Mouse (Mus musculus): Measurements from ENCODE around the gene Igsf21. TPM values are rescaled to one million over a fixed set of nuclear protein-coding genes. Genes with fewer than 3 reads are reported as not detected.

Gene Igsf21
- polyA plus RNA-seq, 1 experiment from 2014 or later, result 0.11 TPM

DNA sequence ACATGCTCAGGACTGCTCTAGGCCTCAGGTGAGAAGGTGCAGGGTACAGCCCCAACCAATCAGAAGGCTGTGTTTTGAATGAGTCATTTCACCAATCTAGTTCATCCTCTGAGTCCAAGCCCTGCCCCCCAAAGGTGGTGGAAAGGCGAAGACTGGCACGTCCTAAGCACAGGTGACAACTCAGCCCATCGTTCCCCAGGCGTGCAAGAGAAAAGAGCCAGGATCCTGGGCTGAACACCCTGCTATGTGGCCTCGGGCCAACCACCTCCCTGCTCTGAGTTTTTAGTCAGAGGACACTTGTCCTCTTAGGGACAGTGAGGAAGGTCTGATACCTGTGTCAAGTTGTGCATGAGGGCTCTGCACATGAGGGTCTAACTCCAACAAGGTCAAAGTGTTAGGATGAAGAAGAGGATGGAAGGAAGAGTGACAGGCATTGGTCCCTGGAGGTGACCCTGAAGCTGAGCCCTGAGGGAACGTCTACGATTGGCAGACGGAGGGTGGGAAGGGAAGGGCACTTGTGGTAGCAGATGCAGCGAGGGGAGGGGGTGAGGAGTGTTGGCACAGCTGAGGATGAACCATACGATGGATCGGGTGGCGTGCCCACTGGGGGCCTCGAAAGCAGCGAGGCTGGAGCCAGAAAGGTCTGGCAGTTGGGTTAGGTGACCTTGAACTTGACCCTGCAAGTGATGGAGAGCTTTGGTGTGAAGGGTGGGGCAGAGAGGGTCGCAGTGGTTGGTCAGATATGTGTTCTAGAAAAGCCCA lies 99.3 kb downstream of the Igsf21 start:
- Histone ChIP-seq H3K27ac (no peak overlapping the region), H3K4me1 (peaks cover 7% of the 10 kb centered on the region), H3K9me3 (replicated peaks) (no peaks in the 10 kb centered on the region), H3K27me3 (ENCODE audit: low read depth, poor library complexity, severe bottlenecking) (peaks cover 9% of the 10 kb centered on the region; the same call in 1 of the 2 replicates), H3K36me3 (no peaks in the 10 kb centered on the region), H3K4me3 (no peak overlapping the region)
- DNase-seq (ENCODE audit: low spot score), result no peak
- WGBS, result 81% methylated on average over 15 of the region's 15 CpGs

DNA sequence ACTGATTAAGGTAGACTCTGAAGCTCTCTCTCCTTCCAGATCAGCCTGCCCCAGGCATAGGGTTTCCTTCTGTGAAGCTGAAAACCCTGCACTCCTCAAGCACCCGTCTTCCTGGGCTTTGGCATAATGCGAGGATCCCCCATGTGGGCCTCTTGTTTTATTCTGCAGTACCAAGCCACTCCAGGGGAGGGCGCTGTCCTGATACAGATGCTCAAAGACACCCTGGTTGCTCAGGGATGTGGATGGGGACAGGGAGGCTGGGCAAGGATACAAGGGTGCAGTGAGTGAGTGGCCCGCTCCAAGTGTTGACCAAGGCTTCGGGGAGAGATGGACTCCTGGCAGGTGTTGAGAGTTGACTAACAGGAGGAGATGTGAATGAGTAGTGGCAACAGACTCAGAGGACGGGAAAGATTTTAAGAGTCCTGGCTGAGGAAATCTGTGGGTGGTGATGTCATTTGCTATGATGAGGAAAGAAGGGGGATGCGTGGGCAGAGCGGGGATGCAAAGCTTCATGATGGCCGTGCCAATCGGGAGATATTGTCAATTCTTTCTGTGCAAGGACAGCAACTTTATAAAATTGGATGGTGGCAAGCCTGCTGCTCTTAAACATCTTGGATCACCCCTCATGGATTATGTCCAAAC lies 102.6 kb downstream of the Igsf21 start:
- DNase-seq (ENCODE audit: low spot score), result no peak
- no peaks in the 10 kb centered on the region for H3K9me3 ChIP-seq (replicated peaks)
- no peak overlapping the region for H3K27ac ChIP-seq
- no peak overlapping the region for H3K4me3 ChIP-seq
- peaks cover 11% of the 10 kb centered on the region for H3K4me1 ChIP-seq
- WGBS, result 86% methylated on average over 10 of the region's 10 CpGs
- H3K27me3 ChIP-seq (ENCODE audit: low read depth, poor library complexity, severe bottlenecking), result peaks cover 5% of the 10 kb centered on the region; the same call in 1 of the 2 replicates
- H3K36me3 ChIP-seq, result no peaks in the 10 kb centered on the region

DNA sequence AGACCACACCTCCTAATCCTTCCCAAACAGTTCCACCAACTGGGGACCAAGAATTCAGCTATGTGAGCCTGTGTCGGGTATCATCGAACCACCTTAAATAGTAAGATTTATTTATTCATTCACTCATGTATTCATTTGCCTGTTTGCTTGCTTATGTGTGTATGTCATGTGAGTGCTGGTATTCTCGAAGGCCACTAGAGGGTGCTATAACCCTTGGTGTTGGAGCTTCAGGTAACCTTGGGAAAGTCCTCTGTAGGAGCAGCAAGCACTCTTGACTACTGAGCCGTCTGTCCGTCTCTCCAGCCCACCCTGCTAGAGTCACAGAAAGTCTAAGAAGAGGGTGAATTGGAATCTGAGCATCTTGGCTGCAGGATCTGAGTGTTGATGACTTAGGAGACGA lies 103.4 kb downstream of the Igsf21 start:
- H3K9me3 ChIP-seq (replicated peaks), result no peaks in the 10 kb centered on the region
- H3K4me3 ChIP-seq, result no peak overlapping the region
- H3K27ac ChIP-seq, result no peak overlapping the region
- 92% methylated on average over 6 of the region's 6 CpGs for WGBS
- H3K27me3 ChIP-seq (ENCODE audit: low read depth, poor library complexity, severe bottlenecking), result peaks cover 5% of the 10 kb centered on the region; the same call in 1 of the 2 replicates
- H3K4me1 ChIP-seq, result peaks cover 17% of the 10 kb centered on the region
- H3K36me3 ChIP-seq, result no peaks in the 10 kb centered on the region
- no peak for DNase-seq (ENCODE audit: low spot score)

DNA sequence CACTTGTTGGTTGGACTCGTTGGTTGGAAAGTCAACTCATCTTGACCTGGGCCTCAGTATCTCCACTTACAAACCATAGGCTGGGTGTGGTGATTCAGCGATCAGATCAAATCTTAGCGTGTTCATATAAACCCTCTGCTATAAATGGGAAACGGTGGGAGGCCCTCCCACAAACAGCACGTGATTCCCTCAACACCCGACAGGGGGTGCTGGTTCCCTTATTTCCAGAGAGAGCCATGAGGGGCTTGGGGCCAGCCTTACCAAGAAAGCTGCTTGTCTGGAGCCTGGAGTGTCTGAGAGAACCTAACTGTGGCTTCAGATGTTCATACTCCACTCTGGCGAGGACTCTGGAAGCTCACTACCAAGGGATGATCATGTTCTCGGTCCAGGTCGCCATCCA lies 106.1 kb downstream of the Igsf21 start:
- DNase-seq (ENCODE audit: low spot score), result no peak
- Histone ChIP-seq H3K9me3 (replicated peaks) (no peaks in the 10 kb centered on the region), H3K4me3 (no peak overlapping the region), H3K36me3 (no peaks in the 10 kb centered on the region), H3K27me3 (ENCODE audit: low read depth, poor library complexity, severe bottlenecking) (no peaks in the 10 kb centered on the region), H3K4me1 (peaks cover 10% of the 10 kb centered on the region), H3K27ac (no peak overlapping the region)
- WGBS, result 74% methylated on average over 9 of the region's 9 CpGs

DNA sequence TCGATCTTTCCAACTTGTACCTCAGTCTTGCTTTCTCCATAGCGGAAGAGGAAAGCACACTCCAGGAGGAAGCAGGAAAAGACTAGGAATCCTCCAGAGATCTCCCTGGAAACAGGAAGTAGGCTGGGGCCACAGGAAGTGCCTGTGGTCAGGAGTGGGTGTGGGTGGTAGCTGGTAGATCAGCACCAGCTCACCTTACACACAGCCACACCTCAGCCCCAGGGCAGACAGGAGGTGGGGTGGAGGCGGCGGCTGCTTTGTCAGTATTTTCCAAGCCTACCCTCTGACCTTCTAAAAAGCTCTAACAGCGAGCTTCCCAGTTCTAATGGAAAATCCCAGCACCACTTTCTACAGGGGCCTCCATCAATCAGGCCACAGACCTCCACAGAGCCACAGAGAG lies 107.7 kb downstream of the Igsf21 start:
- Histone ChIP-seq H3K27me3 (ENCODE audit: low read depth, poor library complexity, severe bottlenecking) (no peaks in the 10 kb centered on the region), H3K9me3 (replicated peaks) (no peaks in the 10 kb centered on the region), H3K36me3 (no peaks in the 10 kb centered on the region), H3K27ac (0 out of 2 replicates have a peak overlapping the region, but pooled peaks have one; percentile 11), H3K4me1 (peaks cover 10% of the 10 kb centered on the region), H3K4me3 (no peak overlapping the region)
- DNase-seq (ENCODE audit: low spot score), result no peak
- WGBS, result 66% methylated on average over 5 of the region's 5 CpGs

DNA sequence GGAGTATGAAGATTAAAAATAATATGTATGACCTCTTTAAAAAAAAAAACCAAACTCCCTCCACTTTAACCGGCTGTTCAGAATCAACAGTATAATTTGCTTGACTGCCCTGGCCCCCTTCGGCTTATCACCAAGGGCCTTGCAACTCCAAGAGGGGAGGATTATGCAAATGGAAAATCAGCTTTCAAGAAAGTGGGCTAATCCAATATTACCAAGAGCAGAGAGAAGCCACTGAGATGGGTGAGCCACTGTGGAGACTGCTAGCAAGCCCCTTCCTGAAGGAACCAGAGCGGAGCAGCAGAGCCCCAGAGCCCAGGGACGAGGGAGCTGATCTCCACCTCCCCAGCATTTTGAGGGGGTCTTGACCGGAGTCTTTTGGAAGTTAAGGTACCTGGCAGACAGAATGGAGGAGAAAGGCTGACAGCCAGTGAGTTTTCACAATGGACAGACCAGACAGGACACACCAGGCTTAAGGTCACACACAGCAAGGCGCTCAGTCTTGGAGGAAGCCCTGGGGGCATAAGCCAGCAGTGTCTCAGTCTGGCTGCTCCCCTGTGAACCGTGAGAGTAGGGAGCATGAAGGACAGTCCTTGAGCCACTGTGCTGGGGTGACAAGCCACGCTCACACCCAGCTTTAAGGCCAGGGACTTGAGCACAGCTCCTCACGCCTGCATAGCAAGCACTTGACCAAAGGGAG lies 114.8 kb downstream of the Igsf21 start:
- Histone ChIP-seq H3K27ac (no peak overlapping the region), H3K36me3 (no peaks in the 10 kb centered on the region), H3K27me3 (ENCODE audit: low read depth, poor library complexity, severe bottlenecking) (peaks cover 18% of the 10 kb centered on the region), H3K4me3 (no peak overlapping the region), H3K4me1 (peaks cover 14% of the 10 kb centered on the region), H3K9me3 (replicated peaks) (no peaks in the 10 kb centered on the region)
- no peak for DNase-seq (ENCODE audit: low spot score)
- 36% methylated on average over 9 of the region's 9 CpGs for WGBS

DNA sequence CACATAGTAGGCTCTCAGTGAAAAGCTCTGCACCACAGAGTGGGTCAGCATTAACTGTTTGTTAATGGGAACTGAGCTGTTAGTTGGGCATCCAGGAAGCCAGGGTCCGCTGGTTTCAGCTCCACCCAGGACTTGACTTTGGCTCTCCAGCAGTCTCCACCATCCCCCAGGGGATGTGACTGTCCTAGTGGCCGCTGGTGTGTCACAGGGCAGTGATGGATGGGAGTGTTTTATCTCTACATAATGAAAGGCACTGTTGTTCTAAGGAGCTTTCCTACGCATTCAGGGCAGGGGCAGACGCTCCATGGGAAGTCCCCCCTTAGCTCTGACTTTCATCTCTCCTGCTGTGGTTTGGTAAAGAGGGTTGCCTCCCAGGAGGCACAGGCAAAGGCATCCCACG lies 115.4 kb downstream of the Igsf21 start:
- peaks cover 14% of the 10 kb centered on the region for H3K4me1 ChIP-seq
- no peak for DNase-seq (ENCODE audit: low spot score)
- 1% methylated on average over 5 of the region's 5 CpGs for WGBS
- H3K36me3 ChIP-seq, result no peaks in the 10 kb centered on the region
- H3K27ac ChIP-seq, result no peak overlapping the region
- H3K4me3 ChIP-seq, result no peak overlapping the region
- no peaks in the 10 kb centered on the region for H3K9me3 ChIP-seq (replicated peaks)
- H3K27me3 ChIP-seq (ENCODE audit: low read depth, poor library complexity, severe bottlenecking), result peaks cover 18% of the 10 kb centered on the region

DNA sequence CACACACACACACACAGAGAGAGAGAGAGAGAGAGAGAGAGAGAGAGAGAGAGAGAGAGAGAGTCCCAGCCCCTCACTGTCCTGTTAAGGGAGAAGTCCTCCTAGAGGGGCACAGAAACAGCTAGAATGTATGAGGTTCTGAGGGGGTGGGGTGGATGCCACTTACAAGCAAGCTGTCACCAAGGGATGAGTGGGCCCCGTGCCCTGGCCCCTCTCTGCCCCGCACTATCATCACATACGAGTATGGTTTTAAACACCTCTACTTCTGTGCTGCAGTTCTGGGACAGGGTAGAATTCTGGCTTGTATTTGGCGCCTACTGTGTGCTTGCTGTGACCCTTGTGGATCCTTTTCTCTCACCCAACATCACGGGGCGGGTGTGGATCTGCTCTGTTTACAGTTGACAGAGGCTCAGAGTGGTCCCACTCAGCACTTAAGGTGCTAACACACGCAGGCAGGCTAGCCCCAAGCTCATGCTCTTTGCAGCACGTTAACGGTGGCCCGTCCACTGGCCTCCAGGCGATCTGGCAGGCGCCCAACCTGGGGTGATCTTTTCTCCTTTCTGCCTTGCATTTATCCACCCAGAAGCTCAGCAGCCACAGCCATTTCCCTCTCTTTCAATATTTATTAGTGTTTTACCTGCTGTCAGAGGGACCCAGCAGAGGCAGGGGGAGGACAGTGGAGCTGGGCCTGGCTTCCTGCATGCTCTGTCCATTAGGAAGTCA lies 116.9 kb downstream of the Igsf21 start:
- Histone ChIP-seq H3K27ac (no peak overlapping the region), H3K4me3 (no peak overlapping the region), H3K27me3 (ENCODE audit: low read depth, poor library complexity, severe bottlenecking) (peaks cover 18% of the 10 kb centered on the region), H3K36me3 (no peaks in the 10 kb centered on the region), H3K4me1 (peaks cover 23% of the 10 kb centered on the region), H3K9me3 (replicated peaks) (no peaks in the 10 kb centered on the region)
- no peak for DNase-seq (ENCODE audit: low spot score)
- 68% methylated on average over 12 of the region's 12 CpGs for WGBS

DNA sequence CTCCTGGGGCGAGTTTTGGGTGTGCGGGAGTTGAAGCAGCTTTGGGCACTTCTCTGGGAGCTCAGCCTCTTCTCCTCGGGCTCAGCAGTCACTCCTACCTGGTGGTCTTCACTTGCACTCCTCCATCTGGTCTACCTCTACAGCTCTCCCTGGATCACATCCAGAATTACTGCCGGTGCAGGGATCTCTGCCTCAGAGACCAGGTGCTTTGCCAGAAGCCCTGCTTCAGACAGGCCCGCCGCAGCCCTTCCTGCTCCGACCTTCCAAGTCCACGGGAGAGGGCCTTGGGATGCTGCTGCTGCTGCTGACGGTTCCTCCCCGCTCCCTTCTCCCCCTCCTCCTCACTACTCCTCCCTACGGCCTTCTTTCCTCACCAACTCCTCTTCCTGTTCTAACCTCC lies 118.5 kb downstream of the Igsf21 start:
- no peak overlapping the region for H3K27ac ChIP-seq
- H3K36me3 ChIP-seq, result no peaks in the 10 kb centered on the region
- DNase-seq (ENCODE audit: low spot score), result no peak
- H3K27me3 ChIP-seq (ENCODE audit: low read depth, poor library complexity, severe bottlenecking), result peaks cover 18% of the 10 kb centered on the region
- H3K4me3 ChIP-seq, result no peak overlapping the region
- 83% methylated on average over 11 of the region's 11 CpGs for WGBS
- peaks cover 28% of the 10 kb centered on the region for H3K4me1 ChIP-seq
- H3K9me3 ChIP-seq (replicated peaks), result no peaks in the 10 kb centered on the region

DNA sequence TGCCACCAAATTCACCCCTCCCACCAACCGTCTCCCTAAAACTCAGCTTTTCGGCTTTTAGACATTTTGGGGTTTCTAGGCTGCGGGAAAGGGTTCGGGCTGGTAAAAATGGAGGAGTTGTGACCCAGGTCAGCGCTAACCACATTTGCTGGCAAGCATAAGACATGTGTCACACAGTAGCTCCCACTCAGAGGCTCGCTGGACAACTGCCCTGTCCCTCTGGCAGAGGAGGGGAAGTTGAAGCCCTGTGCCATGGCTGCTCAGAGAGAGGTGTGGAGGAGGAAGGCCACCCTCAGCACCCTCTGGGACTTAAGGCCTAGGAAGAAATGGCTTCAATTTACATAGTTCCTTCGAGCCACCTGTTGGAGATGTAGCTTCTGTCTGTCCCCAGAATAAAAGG lies 120.8 kb downstream of the Igsf21 start:
- Histone ChIP-seq H3K27me3 (ENCODE audit: low read depth, poor library complexity, severe bottlenecking) (0 out of 2 replicates have a peak, but pooled peaks cover under 1% of the 10 kb centered on the region), H3K27ac (no peak overlapping the region), H3K36me3 (no peaks in the 10 kb centered on the region), H3K4me3 (no peak overlapping the region), H3K9me3 (replicated peaks) (no peaks in the 10 kb centered on the region), H3K4me1 (peaks cover 23% of the 10 kb centered on the region)
- WGBS, result 88% methylated on average over 7 of the region's 7 CpGs
- no peak for DNase-seq (ENCODE audit: low spot score)

DNA sequence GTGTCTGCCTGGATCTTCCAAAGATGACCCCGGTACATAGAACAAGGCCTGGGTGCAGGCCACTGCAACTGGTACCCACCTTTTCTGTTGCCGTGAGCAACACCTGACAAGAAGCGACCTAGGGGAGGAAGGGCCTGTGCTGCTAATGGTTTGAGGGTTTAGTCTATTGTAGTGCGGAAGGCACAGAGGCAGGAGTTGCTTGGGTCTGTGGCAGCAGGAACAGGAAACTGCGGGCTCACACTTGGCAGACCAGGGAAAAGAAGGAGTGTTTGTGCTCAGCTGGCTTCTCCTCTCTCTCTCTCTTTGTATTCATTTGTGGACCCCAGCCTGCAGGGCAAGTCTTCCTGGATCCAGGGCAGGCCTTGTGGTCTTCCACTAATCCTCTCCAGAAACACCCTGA lies 124.0 kb downstream of the Igsf21 start:
- no peak for DNase-seq (ENCODE audit: low spot score)
- Histone ChIP-seq H3K4me1 (peaks cover 14% of the 10 kb centered on the region; the same call in 1 of the 2 replicates), H3K36me3 (no peaks in the 10 kb centered on the region), H3K27ac (no peak overlapping the region), H3K27me3 (ENCODE audit: low read depth, poor library complexity, severe bottlenecking) (no peaks in the 10 kb centered on the region), H3K9me3 (replicated peaks) (no peaks in the 10 kb centered on the region), H3K4me3 (no peak overlapping the region)
- WGBS, result 84% methylated on average over 5 of the region's 5 CpGs

DNA sequence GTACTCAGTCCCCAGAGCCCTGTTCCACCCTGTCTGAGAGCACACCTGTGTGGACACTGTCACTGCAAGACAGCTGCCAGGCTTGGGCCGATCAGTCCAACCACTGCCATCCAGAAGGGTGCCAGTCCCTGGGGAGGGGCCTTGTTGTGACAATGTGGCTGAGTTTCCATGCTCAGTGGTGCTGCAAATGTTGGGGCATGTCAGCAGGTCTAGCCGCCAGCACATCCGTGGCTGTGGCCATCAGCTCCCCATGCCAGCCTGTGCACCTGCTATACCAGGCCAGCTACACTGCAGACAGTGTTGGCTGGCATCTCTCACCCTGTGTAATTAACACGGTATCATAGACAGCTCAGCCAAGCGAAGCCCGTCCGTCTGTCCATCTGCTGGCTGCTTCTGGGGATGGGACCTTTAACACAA lies 129.3 kb downstream of the Igsf21 start:
- 89% methylated on average over 7 of the region's 7 CpGs for WGBS
- no peak for DNase-seq (ENCODE audit: low spot score)
- H3K4me1 ChIP-seq, result 0 out of 2 replicates have a peak, but pooled peaks cover 4% of the 10 kb centered on the region
- H3K36me3 ChIP-seq, result no peaks in the 10 kb centered on the region
- no peaks in the 10 kb centered on the region for H3K27me3 ChIP-seq (ENCODE audit: low read depth, poor library complexity, severe bottlenecking)
- no peak overlapping the region for H3K27ac ChIP-seq
- no peak overlapping the region for H3K4me3 ChIP-seq
- H3K9me3 ChIP-seq (replicated peaks), result no peaks in the 10 kb centered on the region
